Mouse (Mus musculus): ENCODE data around the gene Mcl1. TPM values are rescaled to one million over a fixed set of nuclear protein-coding genes. Genes with fewer than 3 reads are reported as not detected.

Gene Mcl1
- polyA plus RNA-seq, 1 experiment = 27.4 TPM

DNA sequence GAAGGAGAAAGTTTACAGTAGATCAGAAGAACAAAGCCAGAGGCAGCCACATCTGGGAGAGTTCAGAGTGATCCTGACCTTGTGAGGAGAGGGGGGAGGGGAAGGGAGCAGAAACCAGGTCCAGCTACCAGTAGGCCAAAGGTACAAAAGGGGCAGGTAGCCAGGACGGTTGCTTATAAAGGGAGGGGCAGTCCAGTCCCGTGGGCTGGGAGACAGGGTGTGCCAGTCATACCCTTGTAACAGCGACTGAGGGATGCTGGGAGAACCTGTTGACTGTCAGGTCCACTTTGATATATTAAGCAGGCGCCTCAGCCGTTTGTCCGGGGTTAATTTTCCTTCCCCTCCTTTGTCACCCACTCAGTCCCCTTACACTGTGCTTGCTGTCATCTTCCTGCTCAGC, 16.2 kb downstream of the Mcl1 start:
- H3K27ac ChIP-seq (ENCODE audit: control insufficient read depth, insufficient read depth, low read depth, low read length) = peak overlapping the region; percentile 87
- no peak overlapping the region for H3K4me3 ChIP-seq (ENCODE audit: control insufficient read depth, low read depth, low read length)
- H3K36me3 ChIP-seq (ENCODE audit: control insufficient read depth, insufficient read depth, low read length) = no peaks in the 10 kb centered on the region
- no peaks in the 10 kb centered on the region for H3K27me3 ChIP-seq (ENCODE audit: control insufficient read depth, insufficient read depth, low read length)
- H3K4me1 ChIP-seq (ENCODE audit: control insufficient read depth, insufficient read depth, low read length) = peaks cover 24% of the 10 kb centered on the region
- TF ChIP-seq CTCF (IDR thresholded peaks at IDR 0.05; ENCODE audit: control insufficient read depth, insufficient read depth, insufficient replicate concordance, low read depth, low read length) (no peak), POLR2A (IDR thresholded peaks at IDR 0.05; ENCODE audit: control insufficient read depth, low read depth, low read length) (no peak)

DNA sequence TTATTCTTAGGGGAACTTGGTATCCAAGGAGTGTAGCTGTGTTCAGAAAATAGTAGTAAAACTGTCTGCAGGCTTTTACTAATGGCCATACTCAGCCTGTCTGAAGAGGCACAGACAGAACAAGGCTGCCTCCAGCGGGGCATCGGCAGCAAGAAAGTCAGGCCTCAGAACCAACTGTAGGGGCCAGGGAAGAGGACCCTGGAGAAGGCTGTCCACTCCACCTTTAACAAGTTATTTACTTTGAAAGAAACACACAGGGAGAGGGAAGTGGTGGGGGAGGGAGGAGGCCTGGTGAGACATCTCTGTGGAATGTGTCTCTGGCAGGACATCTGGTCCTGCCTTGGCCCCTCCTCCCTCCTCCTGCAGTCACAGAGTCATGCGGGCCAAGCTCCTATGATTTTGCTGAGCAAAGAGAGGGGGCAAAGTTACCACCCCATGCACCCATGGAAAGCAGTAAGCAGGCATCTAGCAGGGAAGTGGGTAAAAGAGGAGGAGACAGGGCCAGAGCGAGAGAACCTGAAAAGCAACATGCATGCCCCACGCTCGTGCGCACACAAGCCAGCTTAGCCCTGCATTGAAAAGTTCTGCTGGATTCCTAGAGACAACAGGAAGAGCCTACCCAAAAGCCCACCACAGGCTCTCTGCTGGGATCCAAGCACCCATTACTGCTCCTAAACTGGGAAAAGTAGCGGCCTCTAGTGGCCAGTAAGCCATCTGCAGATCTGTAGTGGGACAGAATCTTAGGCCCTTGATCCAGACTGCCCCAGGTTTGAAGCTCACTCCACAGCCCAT, 16.9 kb downstream of the Mcl1 start:
- Histone ChIP-seq H3K27ac (ENCODE audit: control insufficient read depth, insufficient read depth, low read depth, low read length) (peak overlapping the region; percentile 87), H3K27me3 (ENCODE audit: control insufficient read depth, insufficient read depth, low read length) (no peaks in the 10 kb centered on the region), H3K4me1 (ENCODE audit: control insufficient read depth, insufficient read depth, low read length) (peaks cover 24% of the 10 kb centered on the region), H3K36me3 (ENCODE audit: control insufficient read depth, insufficient read depth, low read length) (no peaks in the 10 kb centered on the region), H3K4me3 (ENCODE audit: control insufficient read depth, low read depth, low read length) (no peak overlapping the region)
- peak; percentile 54; the same call in 1 of the 2 replicates for TF ChIP-seq CTCF (IDR thresholded peaks at IDR 0.05; ENCODE audit: control insufficient read depth, insufficient read depth, insufficient replicate concordance, low read depth, low read length)
- TF ChIP-seq POLR2A (IDR thresholded peaks at IDR 0.05; ENCODE audit: control insufficient read depth, low read depth, low read length) = 0 out of 2 replicates have a peak, but pooled peaks have one; percentile 6

DNA sequence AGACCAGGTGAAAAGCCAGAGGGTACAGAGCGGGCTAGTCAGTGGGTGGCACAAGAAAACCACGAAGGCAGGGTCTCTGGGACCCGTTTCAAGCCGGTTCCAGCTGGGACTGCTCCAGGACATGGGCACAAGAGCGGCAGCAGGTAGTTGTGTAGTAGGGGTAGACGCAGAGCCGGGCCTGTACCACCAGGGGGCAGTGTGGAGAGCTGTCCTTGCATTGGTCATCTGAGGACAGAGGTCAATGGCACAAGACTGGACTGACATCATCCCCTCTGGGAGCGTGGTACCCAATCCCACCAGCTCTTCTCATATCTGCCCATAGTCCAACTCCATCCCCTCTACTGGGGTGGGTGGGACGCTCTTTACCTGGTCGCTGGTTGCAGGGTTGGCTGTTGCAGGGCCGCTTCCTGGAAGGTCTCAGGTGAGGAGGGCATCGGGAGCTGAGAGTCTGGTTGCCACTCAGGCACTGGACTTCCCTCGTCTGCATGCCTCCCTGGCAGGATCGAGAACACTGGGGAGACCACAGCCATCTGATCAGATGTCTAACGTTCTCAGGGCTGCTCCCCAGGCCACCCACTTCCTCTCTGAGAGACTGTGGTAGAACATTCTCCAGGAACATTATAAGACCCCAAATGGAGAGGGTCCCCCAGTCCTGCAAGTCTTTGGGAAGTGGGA, 18.3 kb downstream of the Mcl1 start:
- H3K4me1 ChIP-seq (ENCODE audit: control insufficient read depth, insufficient read depth, low read length) = peaks cover 24% of the 10 kb centered on the region
- H3K36me3 ChIP-seq (ENCODE audit: control insufficient read depth, insufficient read depth, low read length) = no peaks in the 10 kb centered on the region
- peak overlapping the region; percentile 5; the same call in 1 of the 2 replicates for H3K27ac ChIP-seq (ENCODE audit: control insufficient read depth, insufficient read depth, low read depth, low read length)
- no peak overlapping the region for H3K4me3 ChIP-seq (ENCODE audit: control insufficient read depth, low read depth, low read length)
- H3K27me3 ChIP-seq (ENCODE audit: control insufficient read depth, insufficient read depth, low read length) = no peaks in the 10 kb centered on the region
- TF ChIP-seq CTCF (IDR thresholded peaks at IDR 0.05; ENCODE audit: control insufficient read depth, insufficient read depth, insufficient replicate concordance, low read depth, low read length) (peak; percentile 98), POLR2A (IDR thresholded peaks at IDR 0.05; ENCODE audit: control insufficient read depth, low read depth, low read length) (no peak)

DNA sequence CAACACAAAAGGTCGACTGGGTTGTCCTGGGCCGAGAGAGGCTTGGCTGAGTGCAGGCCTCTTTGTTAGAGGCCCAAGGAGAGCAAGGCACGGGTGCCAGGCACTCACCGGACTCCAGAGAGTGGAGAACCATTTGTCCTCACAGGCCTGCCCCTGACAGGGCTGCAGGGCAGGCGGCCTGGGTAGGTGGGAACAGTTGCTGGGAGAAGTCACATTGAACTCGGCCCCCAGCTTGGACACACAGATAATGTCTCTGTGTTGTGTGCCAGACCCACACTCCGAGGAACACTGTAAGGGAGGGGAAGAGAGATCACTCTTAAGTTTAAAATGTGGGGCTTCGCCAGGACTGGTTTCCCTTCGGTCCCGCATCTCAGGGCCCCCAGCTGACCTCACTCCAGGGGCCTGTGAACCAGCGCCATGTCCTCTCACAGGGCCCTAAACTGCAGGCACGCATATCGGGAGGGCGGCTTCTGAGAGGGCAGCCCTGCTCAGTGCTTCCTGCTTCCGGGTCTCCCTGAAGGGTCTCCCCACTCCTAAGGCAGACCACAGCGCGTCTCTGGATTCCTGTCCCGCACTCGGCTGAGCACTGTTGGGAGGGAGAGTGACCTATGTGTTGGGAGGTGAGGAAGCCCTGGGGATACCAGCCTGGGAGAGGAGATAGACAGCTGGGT, 19.0 kb downstream of the Mcl1 start:
- no peaks in the 10 kb centered on the region for H3K36me3 ChIP-seq (ENCODE audit: control insufficient read depth, insufficient read depth, low read length)
- no peak overlapping the region for H3K27ac ChIP-seq (ENCODE audit: control insufficient read depth, insufficient read depth, low read depth, low read length)
- H3K4me1 ChIP-seq (ENCODE audit: control insufficient read depth, insufficient read depth, low read length) = peaks cover 24% of the 10 kb centered on the region

DNA sequence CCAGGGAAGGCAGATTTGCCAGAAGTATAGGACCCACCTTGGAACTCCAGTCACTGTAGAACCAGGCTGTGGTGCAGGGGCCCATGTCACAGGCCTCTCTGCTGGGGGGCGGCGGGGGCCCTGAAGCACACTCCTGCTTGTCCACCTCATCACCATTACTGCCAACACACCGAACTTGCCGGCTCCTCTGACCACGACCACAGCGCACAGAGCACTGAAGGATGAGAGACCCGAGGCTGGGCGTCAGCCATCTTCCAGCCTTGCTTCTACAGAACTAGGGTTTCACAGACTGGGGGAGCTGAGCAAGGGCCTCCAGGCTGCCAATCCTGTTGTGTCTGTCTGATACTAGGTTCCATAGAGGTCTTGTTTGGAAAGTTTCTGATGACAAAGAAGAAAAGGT, 21.0 kb downstream of the Mcl1 start:
- H3K4me1 ChIP-seq (ENCODE audit: control insufficient read depth, insufficient read depth, low read length) = peaks cover 16% of the 10 kb centered on the region

More for the DNA sequence above, 19.0 kb downstream of the Mcl1 start:
- no peak for TF ChIP-seq CTCF (IDR thresholded peaks at IDR 0.05; ENCODE audit: control insufficient read depth, insufficient read depth, insufficient replicate concordance, low read depth, low read length)
- TF ChIP-seq POLR2A (IDR thresholded peaks at IDR 0.05; ENCODE audit: control insufficient read depth, low read depth, low read length) = no peak
- no peak overlapping the region for H3K4me3 ChIP-seq (ENCODE audit: control insufficient read depth, low read depth, low read length)
- no peaks in the 10 kb centered on the region for H3K27me3 ChIP-seq (ENCODE audit: control insufficient read depth, insufficient read depth, low read length)

DNA sequence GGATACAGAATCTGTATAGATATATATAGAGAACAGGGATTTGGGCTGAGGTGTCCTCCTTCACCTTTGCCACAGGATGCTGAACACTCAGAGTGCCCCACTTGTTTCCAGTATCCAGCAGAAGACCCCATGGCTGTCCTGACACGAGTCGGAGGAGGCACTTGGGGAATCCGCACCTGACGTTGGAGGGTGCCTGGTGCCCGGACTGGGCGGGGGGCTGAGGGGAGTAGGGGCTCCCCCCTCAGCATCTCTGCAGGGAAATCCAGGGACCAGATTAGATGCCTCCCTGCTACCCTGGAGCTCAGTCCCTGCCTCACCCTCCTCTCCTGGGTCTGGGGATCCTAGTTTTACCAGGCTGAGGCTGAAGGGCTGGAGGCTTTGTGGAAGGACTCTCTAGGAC, 22.1 kb downstream of the Mcl1 start:
- Histone ChIP-seq H3K27ac (ENCODE audit: control insufficient read depth, insufficient read depth, low read depth, low read length) (no peak overlapping the region), H3K4me1 (ENCODE audit: control insufficient read depth, insufficient read depth, low read length) (peaks cover 10% of the 10 kb centered on the region), H3K27me3 (ENCODE audit: control insufficient read depth, insufficient read depth, low read length) (no peaks in the 10 kb centered on the region), H3K4me3 (ENCODE audit: control insufficient read depth, low read depth, low read length) (no peak overlapping the region), H3K36me3 (ENCODE audit: control insufficient read depth, insufficient read depth, low read length) (no peaks in the 10 kb centered on the region)
- TF ChIP-seq POLR2A (IDR thresholded peaks at IDR 0.05; ENCODE audit: control insufficient read depth, low read depth, low read length) (no peak), CTCF (IDR thresholded peaks at IDR 0.05; ENCODE audit: control insufficient read depth, insufficient read depth, insufficient replicate concordance, low read depth, low read length) (no peak)

More for the DNA sequence above, 21.0 kb downstream of the Mcl1 start:
- no peak overlapping the region for H3K4me3 ChIP-seq (ENCODE audit: control insufficient read depth, low read depth, low read length)
- H3K27me3 ChIP-seq (ENCODE audit: control insufficient read depth, insufficient read depth, low read length) = no peaks in the 10 kb centered on the region
- no peaks in the 10 kb centered on the region for H3K36me3 ChIP-seq (ENCODE audit: control insufficient read depth, insufficient read depth, low read length)
- TF ChIP-seq CTCF (IDR thresholded peaks at IDR 0.05; ENCODE audit: control insufficient read depth, insufficient read depth, insufficient replicate concordance, low read depth, low read length) = no peak
- no peak for TF ChIP-seq POLR2A (IDR thresholded peaks at IDR 0.05; ENCODE audit: control insufficient read depth, low read depth, low read length)
- no peak overlapping the region for H3K27ac ChIP-seq (ENCODE audit: control insufficient read depth, insufficient read depth, low read depth, low read length)

DNA sequence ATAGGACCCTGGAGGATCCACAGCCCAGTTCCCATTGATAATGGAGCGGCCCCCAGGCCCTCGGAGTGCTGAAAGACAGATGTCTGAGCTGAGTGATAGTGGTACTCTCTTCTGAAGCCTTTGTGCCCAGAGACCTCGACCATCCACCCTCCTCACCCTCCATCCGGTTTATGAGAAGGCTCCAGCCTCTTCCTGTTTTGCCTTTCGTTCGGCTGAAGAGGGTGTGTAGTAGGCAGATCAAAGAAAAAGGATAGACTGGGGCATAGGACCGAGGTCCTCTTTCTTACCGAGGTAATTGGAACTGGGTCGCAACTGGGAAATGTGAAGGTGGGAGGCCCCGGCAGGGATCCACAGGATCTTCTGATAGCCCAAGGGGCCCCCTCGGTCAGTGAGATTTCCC, 22.8 kb downstream of the Mcl1 start:
- no peaks in the 10 kb centered on the region for H3K27me3 ChIP-seq (ENCODE audit: control insufficient read depth, insufficient read depth, low read length)
- TF ChIP-seq CTCF (IDR thresholded peaks at IDR 0.05; ENCODE audit: control insufficient read depth, insufficient read depth, insufficient replicate concordance, low read depth, low read length) = no peak
- no peak for TF ChIP-seq POLR2A (IDR thresholded peaks at IDR 0.05; ENCODE audit: control insufficient read depth, low read depth, low read length)
- H3K27ac ChIP-seq (ENCODE audit: control insufficient read depth, insufficient read depth, low read depth, low read length) = no peak overlapping the region
- no peaks in the 10 kb centered on the region for H3K36me3 ChIP-seq (ENCODE audit: control insufficient read depth, insufficient read depth, low read length)
- peaks cover 10% of the 10 kb centered on the region for H3K4me1 ChIP-seq (ENCODE audit: control insufficient read depth, insufficient read depth, low read length)
- H3K4me3 ChIP-seq (ENCODE audit: control insufficient read depth, low read depth, low read length) = no peak overlapping the region

All from testis, adult 2 months (tissue).